ENCODE assay signal across 21 mouse cellular contexts in genomic region chr2:174768891-174769528, GRCm38 (mm10). TPM values are rescaled to one million over a fixed set of nuclear protein-coding genes. Genes with fewer than 3 reads are reported as not detected.
DNase-seq lines count a peak whose midpoint lies in the region; ATAC-seq and TF ChIP-seq lines count a peak whose summit lies in the region.
"Had no signal": no experiment of that assay in that cellular context is flagged by ENCODE, and none has a peak within 500 bp of the region (broad histone marks: within the 10 kb centered on the region; RNA-seq: fewer than 3 reads in every experiment).

No protein-coding gene starts in this region.

- H3K36me3 ChIP-seq in forebrain, embryonic 12.5 days (replicated peaks) = no peaks in the 10 kb centered on the region
- H3K36me3 ChIP-seq in forebrain, embryonic 13.5 days (ENCODE audit: poor library complexity, severe bottlenecking) = no peaks in the 10 kb centered on the region
- H3K36me3 ChIP-seq in limb, embryonic 11.5 days (ENCODE audit: control insufficient read depth, insufficient read depth, low read length) = no peaks in the 10 kb centered on the region
- H3K36me3 ChIP-seq: embryonic facial prominence, embryonic 15.5 days; forebrain, embryonic 15.5 days; liver, embryonic 15.5 days had no signal

- H3K9me3 ChIP-seq in forebrain, embryonic 12.5 days = no peaks in the 10 kb centered on the region
- H3K9me3 ChIP-seq in forebrain, embryonic 13.5 days (replicated peaks) = no peaks in the 10 kb centered on the region
- H3K9me3 ChIP-seq in limb, embryonic 11.5 days (ENCODE audit: control insufficient read depth, low read length) = no peaks in the 10 kb centered on the region
- H3K9me3 ChIP-seq: embryonic facial prominence, embryonic 15.5 days; forebrain, embryonic 15.5 days; liver, embryonic 15.5 days had no signal

- no peak for TF ChIP-seq CTCF in layer of hippocampus, adult 2 months (conservative IDR thresholded peaks at IDR 0.05)

- 70% methylated on average over 7 of the region's 7 CpGs for whole genome bisulfite sequencing in forebrain, embryonic 12.5 days
- 77% methylated on average over 7 of the region's 7 CpGs for WGBS in forebrain, embryonic 13.5 days
- 47% methylated on average over 7 of the region's 7 CpGs for WGBS in limb, embryonic 11.5 days

- H3K4me3 ChIP-seq in forebrain, embryonic 12.5 days (replicated peaks) = no peak overlapping the region
- no peak overlapping the region for H3K4me3 ChIP-seq in forebrain, embryonic 13.5 days
- H3K4me3 ChIP-seq in layer of hippocampus, adult 2 months = no peak overlapping the region
- no peak overlapping the region for H3K4me3 ChIP-seq in limb, embryonic 11.5 days (ENCODE audit: low read depth, low read length)
- H3K4me3 ChIP-seq: embryonic facial prominence, embryonic 15.5 days; forebrain, embryonic 15.5 days; gastrocnemius, adult 2 months; heart, adult 2 months; liver, embryonic 15.5 days had no signal

- H3K4me1 ChIP-seq in forebrain, embryonic 12.5 days = no peaks in the 10 kb centered on the region
- H3K4me1 ChIP-seq in forebrain, embryonic 13.5 days = no peaks in the 10 kb centered on the region
- peaks cover 18% of the 10 kb centered on the region for H3K4me1 ChIP-seq in limb, embryonic 11.5 days (ENCODE audit: control insufficient read depth, insufficient read depth, low read length)
- H3K4me1 ChIP-seq: embryonic facial prominence, embryonic 15.5 days; forebrain, embryonic 15.5 days; liver, embryonic 15.5 days had no signal

- H3K9ac ChIP-seq in forebrain, embryonic 12.5 days = no peak overlapping the region
- no peak overlapping the region for H3K9ac ChIP-seq in forebrain, embryonic 13.5 days
- H3K9ac ChIP-seq in limb, embryonic 11.5 days (ENCODE audit: low read length) = no peak overlapping the region
- H3K9ac ChIP-seq: embryonic facial prominence, embryonic 15.5 days; forebrain, embryonic 15.5 days; liver, embryonic 15.5 days had no signal

- DNase-seq in layer of hippocampus, adult 2 months (ENCODE audit: low spot score in 2 of 2) = no peak
- DNase-seq in layer of hippocampus, adult 9-10 months (ENCODE audit: low spot score) = no peak
- DNase-seq in limb, embryonic 11.5 days (ENCODE audit: low spot score) = peak; percentile 49
- peak; percentile 42 to 70 for DNase-seq in lung, postnatal 4 days
- DNase-seq in cerebellum, adult 11 months = no peak
- no peak for DNase-seq in testis, postnatal 14 days (ENCODE audit: low spot score)
- DNase-seq: adrenal gland, adult 8-10 months; cerebellum, postnatal 10 days; gastrocnemius, adult 2 months; heart, adult 2 months; heart, postnatal 36 days; layer of hippocampus, adult 9-11 months; left cerebral cortex, postnatal 4 days; midbrain, embryonic 14.5 days; right cerebral cortex, postnatal 25 days; thymus, postnatal 36 days had no signal

- H3K27ac ChIP-seq in forebrain, embryonic 12.5 days = 0 out of 2 replicates have a peak overlapping the region, but pooled peaks have one; percentile 36
- H3K27ac ChIP-seq in forebrain, embryonic 13.5 days = no peak overlapping the region
- 0 out of 2 replicates have a peak overlapping the region, but pooled peaks have one; percentile 28 for H3K27ac ChIP-seq in layer of hippocampus, adult 2 months
- no peak overlapping the region; the same call in 1 of the 2 replicates for H3K27ac ChIP-seq in limb, embryonic 11.5 days (replicated peaks; ENCODE audit: low read depth, low read length)
- H3K27ac ChIP-seq: embryonic facial prominence, embryonic 15.5 days; forebrain, embryonic 15.5 days; gastrocnemius, adult 2 months; heart, adult 2 months; liver, embryonic 15.5 days had no signal

- ATAC-seq in forebrain, embryonic 12.5 days (ENCODE audit: low FRiP score) = no peak
- no peak for ATAC-seq in forebrain, embryonic 13.5 days
- ATAC-seq in limb, embryonic 11.5 days (ENCODE audit: insufficient number of reproducible peaks, low FRiP score, low TSS enrichment, low read depth) = no peak
- ATAC-seq: forebrain, embryonic 15.5 days had no signal

- H3K27me3 ChIP-seq in forebrain, embryonic 12.5 days = no peaks in the 10 kb centered on the region
- no peaks in the 10 kb centered on the region for H3K27me3 ChIP-seq in forebrain, embryonic 13.5 days
- H3K27me3 ChIP-seq in limb, embryonic 11.5 days (ENCODE audit: control insufficient read depth, insufficient read depth, low read length) = no peaks in the 10 kb centered on the region
- H3K27me3 ChIP-seq: embryonic facial prominence, embryonic 15.5 days; forebrain, embryonic 15.5 days; liver, embryonic 15.5 days had no signal

- H3K4me2 ChIP-seq in forebrain, embryonic 12.5 days = no peak overlapping the region
- no peak overlapping the region for H3K4me2 ChIP-seq in forebrain, embryonic 13.5 days
- no peak overlapping the region for H3K4me2 ChIP-seq in limb, embryonic 11.5 days (ENCODE audit: low read depth, severe bottlenecking)
- H3K4me2 ChIP-seq: embryonic facial prominence, embryonic 15.5 days; forebrain, embryonic 15.5 days; liver, embryonic 15.5 days had no signal

RNA-seq across cellular contexts. Expression of gene Edn3, which starts 8.6 kb away (rescaled TPM):
- 3.2 and 5.3 TPM in 2 replicates for polyA plus RNA-seq in forebrain, embryonic 12.5 days (2016; fragmentation: Nextera tagmentation; extraction: Ambion mirVana)
- 2.9 and 3.8 TPM in 2 replicates for polyA plus RNA-seq in forebrain, embryonic 13.5 days (2015; fragmentation: Nextera tagmentation; extraction: Ambion mirVana)
- 1 to 10 TPM; 3.4 to 5.7 TPM for total RNA-seq in layer of hippocampus, adult 2 months (2021)
- 15.8 and 18.4 TPM in 2 replicates for polyA plus RNA-seq in limb, embryonic 11.5 days (2014; fragmentation: Nextera tagmentation; extraction: Ambion mirVana)

Comparison
In these comparisons a context has a peak if more than half of its experiments do, and no peak if none do; other contexts are left out.
1. H3K27ac ChIP-seq: peak in forebrain, embryonic 12.5 days (single experiment) and layer of hippocampus, adult 2 months (single experiment); none in forebrain, embryonic 13.5 days (single experiment) and limb, embryonic 11.5 days (single experiment).
2. DNase-seq: peak in limb, embryonic 11.5 days (single experiment) and lung, postnatal 4 days (2 of 2); none in layer of hippocampus, adult 2 months (0 of 2), layer of hippocampus, adult 9-10 months (single experiment), cerebellum, adult 11 months (single experiment) and testis, postnatal 14 days (single experiment).